Mouse (Mus musculus) CH12.LX (cell line): ENCODE data around the gene Macrod2. TPM values are rescaled to one million over a fixed set of nuclear protein-coding genes. Genes with fewer than 3 reads are reported as not detected.

Experiments
- DNase-seq: peaks from one replicate; pipeline ENCODE4 v3.0.0-alpha.2; 2013; ENCODE audit errors: extremely low read depth
- H3K27ac ChIP-seq: 2 replicates; pipeline ENCODE4 v1.5.1; 2012; ENCODE audit warnings: low read depth, mild to moderate bottlenecking, control low read depth, moderate library complexity; ENCODE audit not compliant: insufficient read depth
- H3K27me3 ChIP-seq: replicated peaks from 2 replicates; pipeline ENCODE3; 2012; ENCODE audit warnings: inconsistent platforms
- H3K36me3 ChIP-seq, 2 experiments: replicated peaks in 1 of 2; 2 replicates each; pipeline versions ENCODE3 to v1.6.1; 2012; ENCODE audit warnings: inconsistent platforms in 1 of 2, low read length in 1 of 2, mild to moderate bottlenecking in 1 of 2, mixed read lengths in 1 of 2, moderate library complexity in 1 of 2; ENCODE audit not compliant: control insufficient read depth in 1 of 2, insufficient read depth in 1 of 2
- H3K4me1 ChIP-seq, 2 experiments: 2 replicates each; pipeline ENCODE4 v1.6.1; 2012; ENCODE audit warnings: inconsistent platforms in 1 of 2, moderate library complexity in 1 of 2; ENCODE audit not compliant: insufficient read depth in 2 of 2, control insufficient read depth in 1 of 2
- H3K4me2 ChIP-seq: 2 replicates; pipeline ENCODE4 v1.6.1; 2012; ENCODE audit warnings: low read depth, mild to moderate bottlenecking, control low read depth; ENCODE audit not compliant: poor library complexity, insufficient read depth, severe bottlenecking
- H3K4me3 ChIP-seq, 3 experiments: fragments of 150-350 bp in 1 of 3; sonication (generic) in 1 of 3; replicated peaks in 1 of 3; 2 replicates each; pipeline versions ENCODE3 to v1.5.1; 2011 to 2012; ENCODE audit warnings: low read depth in 2 of 3, low read length in 2 of 3, mild to moderate bottlenecking in 2 of 3, moderate library complexity in 2 of 3, control low read depth in 1 of 3, improper control_type of control experiment in 1 of 3, inconsistent platforms in 1 of 3, mixed read lengths in 1 of 3; ENCODE audit not compliant: poor library complexity in 1 of 3
- H3K79me2 ChIP-seq: replicated peaks from 2 replicates; pipeline ENCODE4 v1.6.1; 2012; ENCODE audit warnings: mild to moderate bottlenecking, moderate library complexity; ENCODE audit not compliant: control insufficient read depth, poor library complexity, insufficient read depth, severe bottlenecking; ENCODE audit errors: extremely low read depth
- H3K9ac ChIP-seq: 2 replicates; pipeline ENCODE4 v1.6.1; 2012; ENCODE audit warnings: low read depth, mild to moderate bottlenecking, control low read depth, moderate library complexity; ENCODE audit not compliant: insufficient read depth
- H3K9me3 ChIP-seq: replicated peaks from 2 replicates; pipeline ENCODE3; 2012; ENCODE audit warnings: low read length, inconsistent platforms, mixed read lengths
- CTCF ChIP-seq, 2 experiments: IDR thresholded peaks in 1 of 2; conservative IDR thresholded peaks in 1 of 2; 2 replicates each; pipeline ENCODE4 v1.5.1; 2011 to 2012; ENCODE audit warnings: low read depth in 2 of 2, low read length in 2 of 2, improper control_type of control experiment in 1 of 2, inconsistent platforms in 1 of 2, mild to moderate bottlenecking in 1 of 2, moderate library complexity in 1 of 2
- EP300 ChIP-seq: IDR thresholded peaks from 2 replicates; pipeline ENCODE4 v1.6.1; 2011; ENCODE audit warnings: low read length, improper control_type of control experiment
- IRF4 ChIP-seq: IDR thresholded peaks from 2 replicates; pipeline ENCODE4 v1.6.1; 2014; ENCODE audit warnings: low read depth, mild to moderate bottlenecking, inconsistent platforms, low read length, improper control_type of control experiment
- MAFK ChIP-seq: IDR thresholded peaks from 2 replicates; pipeline ENCODE4 v1.6.1; 2011; ENCODE audit warnings: low read length, improper control_type of control experiment; ENCODE audit not compliant: insufficient replicate concordance
- MAZ ChIP-seq: IDR thresholded peaks from 2 replicates; pipeline ENCODE4 v1.6.1; 2012; ENCODE audit warnings: low read depth, mild to moderate bottlenecking, inconsistent platforms, low read length, improper control_type of control experiment, moderate library complexity
- PAX5 ChIP-seq: IDR thresholded peaks from 2 replicates; pipeline ENCODE4 v1.6.1; 2012; ENCODE audit warnings: low read length, inconsistent platforms, mixed read lengths
- POLR2A ChIP-seq: IDR thresholded peaks from 2 replicates; pipeline ENCODE4 v1.6.1; 2011; ENCODE audit warnings: low read depth, mild to moderate bottlenecking, improper control_type of control experiment, low read length
- POLR2AphosphoS2 ChIP-seq: IDR thresholded peaks from 2 replicates; pipeline ENCODE4 v1.6.1; 2011; ENCODE audit warnings: low read depth, low read length, improper control_type of control experiment
- SMC3 ChIP-seq: IDR thresholded peaks from 2 replicates; pipeline ENCODE4 v1.6.1; 2011; ENCODE audit warnings: low read depth, low read length, improper control_type of control experiment
- TBP ChIP-seq: conservative IDR thresholded peaks from 2 replicates; pipeline ENCODE4 v1.6.1; 2011; ENCODE audit warnings: low read depth, low read length, improper control_type of control experiment
- UBTF ChIP-seq: IDR thresholded peaks from 2 replicates; pipeline ENCODE4 v1.6.1; 2012; ENCODE audit warnings: low read depth, mild to moderate bottlenecking, inconsistent platforms, low read length, improper control_type of control experiment, moderate library complexity
- ZC3H11A ChIP-seq: IDR thresholded peaks from 2 replicates; pipeline ENCODE4 v1.6.1; 2012; ENCODE audit warnings: low read depth, mild to moderate bottlenecking, inconsistent platforms, low read length, improper control_type of control experiment
- ZKSCAN1 ChIP-seq: IDR thresholded peaks from 2 replicates; pipeline ENCODE4 v1.6.1; 2012; ENCODE audit warnings: low read depth, inconsistent platforms, low read length, improper control_type of control experiment, borderline replicate concordance
- dilution Hi-C: fragments of 300-500 bp; cut with MboI; formaldehyde crosslinking; loops from 2 replicates; pipeline ENCODE4 v1.14.3; 2020; ENCODE audit warnings: low sequenced_read_pairs; ENCODE audit not compliant: extremely low pct_unique_long_range_greater_than_20kb, extremely low pct_ligation_motif_present
- in situ Hi-C: fragments of 300-500 bp; cut with MboI; formaldehyde crosslinking; loops from 3 replicates; pipeline ENCODE4 v1.14.3; 2019; ENCODE audit warnings: low sequenced_read_pairs, low pct_ligation_motif_present, low pct_unique_long_range_greater_than_20kb, mixed read lengths
- polyA plus RNA-seq: library from polyadenylated mRNA; unstranded; fragments of >175 nt; gene quantifications from 2 replicates; pipeline ENCODE4 v1.2.1, GENCODE M21; 2012; ENCODE audit warnings: low read depth; ENCODE audit not compliant: insufficient read length
- total RNA-seq, 2 experiments: library from RNA; depleted of rRNA; stranded (reverse); fragments of 300-350 nt in 1 of 2; fragments of >200 nt in 1 of 2; gene quantifications; 2 replicates each; pipeline ENCODE4 v1.2.3; 2012 to 2014

Gene Macrod2
- total and polyA plus RNA-seq, 3 experiments = not detected

- no peaks in the 10 kb centered on the region for H3K36me3 ChIP-seq
- dilution Hi-C loops = no loop called here
- H3K27me3 ChIP-seq = no peaks in the 10 kb centered on the region
- no peak overlapping the region for H3K4me2 ChIP-seq
- no peak for TF ChIP-seq EP300
- no peaks in the 10 kb centered on the region for H3K4me1 ChIP-seq
- H3K9me3 ChIP-seq = peaks cover 22% of the 10 kb centered on the region
- in situ Hi-C loops = no loop called here
- no peak overlapping the region for H3K27ac ChIP-seq
- H3K9ac ChIP-seq = no peak overlapping the region
- H3K4me3 ChIP-seq = no peak overlapping the region
- H3K79me2 ChIP-seq = no peaks in the 10 kb centered on the region
- DNase-seq = no peak
Observed at GRCm38 (mm10) chr2:142108947-142109346, 1713.8 kb downstream of the Macrod2 start.

GRCm38 (mm10) chr2:142116623-142117022, 1721.5 kb downstream of the Macrod2 start:
- Histone ChIP-seq H3K27me3 (no peaks in the 10 kb centered on the region), H3K9ac (no peak overlapping the region), H3K36me3 (no peaks in the 10 kb centered on the region), H3K4me3 (no peak overlapping the region), H3K4me1 (no peaks in the 10 kb centered on the region), H3K27ac (no peak overlapping the region), H3K79me2 (no peaks in the 10 kb centered on the region), H3K9me3 (peaks cover 21% of the 10 kb centered on the region), H3K4me2 (no peak overlapping the region)
- no peak for DNase-seq
- in situ Hi-C loops (no loop called here), dilution Hi-C loops (no loop called here)
- TF ChIP-seq ZC3H11A (no peak), SMC3 (no peak)

- Histone ChIP-seq H3K4me3 (no peak overlapping the region), H3K4me2 (no peak overlapping the region), H3K4me1 (no peaks in the 10 kb centered on the region), H3K27ac (no peak overlapping the region), H3K79me2 (no peaks in the 10 kb centered on the region), H3K9me3 (peaks cover 26% of the 10 kb centered on the region), H3K9ac (no peak overlapping the region), H3K36me3 (no peaks in the 10 kb centered on the region), H3K27me3 (no peaks in the 10 kb centered on the region)
- TF ChIP-seq UBTF (no peak), SMC3 (no peak), TBP (no peak), ZKSCAN1 (no peak), PAX5 (no peak), POLR2A (no peak), IRF4 (no peak), POLR2AphosphoS2 (no peak), CTCF (conservative IDR thresholded peaks at IDR 0.05 in 1 of 2, IDR thresholded peaks at IDR 0.05 in 1 of 2; ENCODE audit: low read depth in 2 of 2, low read length in 2 of 2) (no peak), MAZ (no peak), ZC3H11A (no peak), MAFK (no peak)
- DNase-seq = no peak
- in situ Hi-C loops = no loop called here
- dilution Hi-C loops = no loop called here
Observed at GRCm38 (mm10) chr2:142128109-142128508, 1733.0 kb downstream of the Macrod2 start.
